Mouse (Mus musculus) fibroblast of lung, adult 2 months (primary cell): Measurements from ENCODE around the gene Insl3.
"Not testable (repeated sequence)": the region's sequence is repeated elsewhere in the genome, so short reads cannot be mapped to it uniquely, and the experiment has no call there.

Source experiments
- DNase-seq: peaks from one replicate; pipeline ENCODE4 v3.0.0-alpha.2; 2011; ENCODE audit warnings: low read depth

Insl3 gene

DNA sequence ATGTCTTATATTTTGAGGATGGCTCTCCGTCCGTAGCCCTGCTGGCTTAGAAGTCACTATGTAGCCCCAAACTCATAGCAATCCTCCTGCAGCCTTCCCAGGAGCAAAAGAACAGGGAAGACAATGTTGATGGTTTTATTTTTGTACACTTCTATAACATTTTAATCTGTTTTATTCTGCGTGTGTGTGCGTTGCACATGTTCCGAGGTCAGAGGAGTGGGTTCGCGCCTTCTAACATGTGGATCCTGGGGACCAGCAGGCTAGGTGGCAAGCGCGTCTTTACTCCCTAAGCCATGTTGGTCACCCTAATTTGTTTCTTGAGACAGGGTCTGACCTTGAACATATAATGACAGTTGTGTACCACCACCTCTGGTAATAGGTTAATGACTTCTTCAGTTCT, 12.2 kb upstream of the Insl3 start:
- no peak for DNase-seq

DNA sequence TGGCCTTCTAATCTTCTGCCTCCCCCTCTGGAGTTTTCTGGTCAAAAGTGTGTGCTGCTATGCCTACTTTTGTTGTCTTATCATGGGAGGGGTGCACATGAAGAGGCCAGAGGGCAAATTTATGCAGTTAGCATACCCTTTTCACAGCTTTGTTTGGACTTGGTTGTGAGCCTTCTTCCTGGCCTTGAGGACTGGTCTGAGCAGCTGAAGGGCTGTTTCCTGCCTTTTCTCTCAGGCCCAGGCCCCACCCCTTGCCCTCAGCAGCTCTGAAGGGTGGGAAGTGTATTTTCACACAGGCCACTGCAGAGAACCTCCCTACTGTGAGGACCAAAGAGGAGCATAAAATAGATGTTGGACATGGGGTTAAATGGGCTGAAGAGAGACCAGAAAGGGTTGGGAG, 11.5 kb upstream of the Insl3 start:
- DNase-seq, result no peak

DNA sequence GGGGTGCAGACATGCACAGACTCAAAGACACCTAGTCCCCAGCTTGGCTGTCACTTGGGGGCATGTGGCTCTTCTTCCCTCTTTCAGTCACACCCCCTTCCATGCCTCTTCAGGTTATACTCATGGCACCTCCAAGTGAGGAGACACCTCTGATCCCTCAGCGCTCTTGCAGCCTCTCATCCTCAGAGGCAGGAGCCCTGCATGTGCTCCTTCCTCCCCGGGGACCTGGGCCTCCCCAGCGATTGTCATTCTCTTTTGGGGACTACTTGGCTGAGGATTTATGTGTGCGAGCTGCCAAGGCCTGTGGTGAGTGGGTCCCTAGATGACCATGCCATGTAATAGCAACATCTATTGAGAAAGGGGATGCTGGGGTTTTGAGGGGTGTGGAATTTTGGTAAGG, 10.8 kb upstream of the Insl3 start:
- no peak for DNase-seq

DNA sequence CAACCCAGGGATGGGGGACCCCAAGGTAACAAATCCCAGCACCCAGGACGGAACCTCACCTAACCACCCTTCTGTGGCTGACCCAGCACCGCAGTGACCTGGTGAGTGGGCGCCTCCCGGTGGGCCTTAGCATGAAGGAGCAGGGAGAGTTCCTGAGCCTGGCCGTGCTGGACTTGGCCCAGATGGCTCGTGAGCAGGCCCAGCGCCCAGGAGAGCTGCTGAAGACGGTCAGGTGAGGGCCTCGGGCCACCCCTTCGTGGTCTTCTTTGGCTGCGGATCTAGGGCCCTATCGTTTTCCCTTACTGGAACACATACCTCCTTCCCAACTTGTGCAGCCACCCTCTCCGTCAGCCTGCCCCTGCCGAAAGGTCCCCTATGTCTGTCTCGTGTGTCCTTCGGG, 9.9 kb upstream of the Insl3 start:
- DNase-seq, result no peak

DNA sequence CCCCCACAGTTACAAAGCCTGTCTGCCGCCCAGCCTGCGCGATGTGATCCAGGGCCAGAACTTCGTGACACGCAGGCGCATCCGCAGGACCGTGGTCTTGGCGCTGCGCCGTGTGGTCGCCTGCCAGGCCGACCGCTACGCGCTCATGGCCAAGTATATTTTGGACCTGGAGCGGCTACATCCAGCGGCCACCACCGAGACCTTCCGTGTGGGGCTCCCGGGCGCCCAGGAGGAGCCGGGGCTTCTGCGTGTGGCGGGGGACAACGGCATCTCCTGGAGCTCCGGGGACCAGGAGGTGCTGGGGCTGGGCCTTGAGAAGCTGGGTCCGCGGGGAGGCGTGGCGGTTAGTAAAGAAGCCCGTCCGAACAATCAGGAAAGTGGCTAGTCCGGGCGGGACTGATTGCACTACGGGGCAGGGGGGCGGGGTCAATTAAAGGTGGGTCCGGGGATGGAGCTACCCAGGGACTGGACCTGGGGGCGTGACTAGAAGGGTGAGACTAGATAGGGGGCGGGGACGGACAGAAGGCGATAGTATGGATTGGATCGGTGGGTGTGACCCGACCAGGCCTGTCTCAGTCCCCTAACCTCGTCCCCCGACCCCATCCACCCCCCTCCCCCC, 9.4 kb upstream of the Insl3 start:
- DNase-seq, result no peak

DNA sequence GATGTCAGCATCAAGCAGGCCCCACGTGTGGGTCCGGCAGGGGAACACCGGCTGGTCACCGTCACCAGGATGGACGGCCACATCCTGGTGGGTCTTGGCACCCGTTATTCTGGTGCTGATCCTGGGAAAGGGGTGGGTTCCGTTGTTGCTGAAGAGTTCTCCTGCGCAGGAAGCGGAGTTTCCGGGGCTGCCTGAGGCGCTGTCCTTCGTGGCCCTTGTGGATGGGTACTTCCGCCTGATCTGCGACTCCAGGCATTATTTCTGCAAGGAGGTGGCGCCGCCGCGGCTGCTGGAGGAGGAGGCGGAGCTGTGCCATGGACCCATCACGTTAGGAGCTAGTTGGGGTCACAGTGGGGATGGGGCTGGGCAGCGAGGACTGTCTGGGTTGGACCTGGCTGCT, 8.5 kb upstream of the Insl3 start:
- DNase-seq, result no peak

DNA sequence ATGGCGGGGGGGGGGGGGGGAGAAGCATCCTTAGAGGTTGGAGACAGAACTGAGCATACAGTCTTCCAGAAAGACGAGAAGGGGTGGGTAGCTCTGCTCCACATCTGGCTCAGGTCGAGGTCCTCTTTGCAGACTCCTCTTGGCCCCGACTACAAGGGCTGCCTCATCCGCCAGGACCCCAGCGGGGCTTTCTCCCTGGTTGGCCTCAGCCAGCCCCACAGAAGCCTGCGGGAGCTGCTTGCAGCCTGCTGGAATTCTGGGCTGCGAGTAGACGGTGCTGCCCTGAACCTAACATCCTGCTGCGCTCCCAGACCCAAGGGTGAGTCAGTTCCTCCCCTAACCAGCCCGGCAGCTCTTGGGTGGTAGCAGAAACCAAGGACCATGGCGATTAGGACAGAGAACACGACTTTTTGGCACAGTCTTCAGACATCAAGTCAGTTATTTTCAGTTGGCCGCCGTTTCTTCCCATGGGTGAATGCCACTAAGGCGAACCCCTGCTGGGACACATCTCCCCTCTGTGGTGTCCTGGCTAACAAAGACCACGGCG, 7.6 kb upstream of the Insl3 start:
- peak; percentile 85 for DNase-seq

DNA sequence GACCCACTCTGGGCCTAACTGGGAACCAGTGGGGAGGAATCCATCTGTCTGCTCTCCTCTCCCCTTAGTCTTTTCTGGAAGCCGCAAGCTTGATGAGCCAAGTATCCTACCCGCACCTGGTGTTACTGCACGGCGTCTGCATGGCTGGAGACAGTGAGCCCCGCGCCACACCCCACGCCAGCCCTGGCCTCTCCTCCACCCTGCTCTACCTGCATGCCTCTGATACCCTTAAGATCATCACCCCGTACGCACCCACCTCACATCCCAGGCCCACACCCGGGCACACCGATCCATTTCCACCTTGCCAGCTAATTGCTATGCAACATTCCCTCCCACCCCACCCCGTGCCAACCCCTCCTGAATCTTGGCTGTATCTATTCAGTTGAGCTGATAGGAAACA, 6.2 kb upstream of the Insl3 start:
- no peak for DNase-seq

DNA sequence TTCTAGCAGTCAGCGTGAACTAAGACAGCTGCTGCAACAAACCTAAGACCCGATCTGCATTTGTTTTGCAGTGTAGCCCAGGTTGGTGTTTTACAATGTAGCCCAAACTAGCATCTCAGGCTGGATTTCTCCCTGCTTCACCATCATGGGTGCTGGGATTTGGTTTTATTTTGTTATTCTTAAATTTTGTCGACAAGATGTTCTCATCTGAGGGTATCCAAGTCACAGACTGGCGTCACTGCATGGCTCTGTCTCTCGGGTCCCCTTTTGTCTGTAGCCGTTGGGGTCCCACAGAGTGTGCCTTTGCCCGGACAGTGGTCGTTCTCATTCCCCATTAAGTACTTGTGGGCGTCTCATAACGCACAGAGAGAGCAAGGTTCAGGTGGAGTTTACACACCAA, 4.3 kb upstream of the Insl3 start:
- no peak for DNase-seq

DNA sequence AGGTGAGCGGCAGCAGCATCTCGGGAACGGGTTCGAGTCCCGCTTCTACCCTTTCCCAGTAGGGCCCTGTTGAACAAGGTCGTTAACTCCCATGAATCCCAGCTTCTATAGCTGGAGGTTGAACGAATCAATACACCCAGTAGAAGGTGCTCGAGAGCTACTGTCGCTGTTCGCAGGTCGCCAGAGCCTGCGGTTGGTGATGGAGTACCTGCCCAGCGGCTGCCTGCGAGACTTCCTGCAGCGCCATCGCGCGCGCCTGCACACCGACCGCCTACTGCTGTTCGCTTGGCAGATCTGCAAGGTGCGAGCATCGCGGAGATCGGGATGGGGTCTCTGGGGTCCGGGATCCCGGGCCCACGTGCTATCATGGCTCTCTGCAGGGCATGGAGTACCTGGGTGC, 3.4 kb upstream of the Insl3 start:
- DNase-seq, result no peak

DNA sequence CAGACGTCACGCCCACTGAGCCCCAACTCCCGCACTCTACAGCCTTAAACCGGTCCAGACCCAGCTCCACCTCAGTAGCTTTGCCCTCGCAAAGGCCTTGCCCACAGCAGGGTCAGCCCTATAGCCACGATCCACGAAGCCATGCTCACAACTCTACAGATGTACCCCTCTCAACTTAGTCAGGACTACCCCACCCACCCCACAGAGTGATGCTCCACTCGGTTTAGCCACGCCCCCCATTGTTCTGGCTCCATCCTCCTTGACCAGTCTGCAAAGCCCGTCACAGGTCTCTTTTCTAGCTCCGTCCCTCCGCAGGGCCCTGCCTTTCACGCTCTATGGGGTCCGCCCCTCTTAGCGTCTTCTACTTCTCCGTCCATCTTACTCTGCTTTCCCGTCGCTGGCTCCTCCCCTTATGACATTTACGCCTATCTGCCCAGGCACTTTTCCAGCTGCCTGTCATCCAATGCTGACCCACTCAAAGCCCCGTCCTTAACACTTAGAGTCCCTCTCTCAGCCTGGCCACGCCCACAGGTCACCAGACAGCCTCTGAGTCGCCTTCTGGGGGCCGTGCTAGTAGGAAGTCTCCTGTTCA, 2.8 kb upstream of the Insl3 start:
- no peak for DNase-seq

DNA sequence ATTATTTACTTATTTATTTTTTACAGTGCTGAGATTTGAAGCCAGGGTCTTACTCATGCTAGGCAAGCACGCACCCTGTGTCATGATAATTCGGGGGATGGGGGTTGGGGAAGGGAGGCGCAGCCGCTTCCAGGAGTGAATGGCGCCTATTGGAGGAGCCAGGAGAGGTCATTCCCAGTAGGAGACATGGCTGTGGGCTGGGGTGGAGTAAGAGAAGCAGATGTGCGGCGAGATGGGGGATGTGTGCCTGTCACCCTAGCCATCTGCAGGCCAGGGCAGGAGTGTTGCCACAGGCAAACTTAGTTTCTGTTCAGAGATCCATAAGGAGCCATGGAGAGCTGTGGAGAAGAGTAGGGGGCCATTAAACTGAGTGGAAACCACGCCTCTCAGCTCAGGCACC, 1.4 kb upstream of the Insl3 start:
- no peak for DNase-seq

DNA sequence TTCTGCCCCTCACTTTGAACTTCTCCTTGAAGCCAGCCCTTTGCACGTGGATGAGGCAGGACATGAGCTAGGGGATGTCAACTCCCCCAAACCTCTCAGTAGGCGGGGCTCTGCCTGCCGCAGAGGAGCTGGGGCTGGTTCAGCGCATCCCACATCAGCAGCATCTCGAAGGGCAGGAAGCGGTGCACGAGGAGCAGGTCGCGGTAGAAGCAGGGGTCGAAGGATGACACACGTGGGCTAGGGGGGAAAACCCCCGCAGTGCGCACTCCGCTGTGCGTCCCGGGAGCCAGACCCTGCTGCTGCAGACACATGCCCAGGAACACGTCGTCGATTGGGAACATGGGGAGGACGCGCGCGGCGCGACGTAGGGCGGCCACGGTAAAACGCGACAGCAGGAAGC, 3.5 kb downstream of the Insl3 start:
- no peak for DNase-seq

DNA sequence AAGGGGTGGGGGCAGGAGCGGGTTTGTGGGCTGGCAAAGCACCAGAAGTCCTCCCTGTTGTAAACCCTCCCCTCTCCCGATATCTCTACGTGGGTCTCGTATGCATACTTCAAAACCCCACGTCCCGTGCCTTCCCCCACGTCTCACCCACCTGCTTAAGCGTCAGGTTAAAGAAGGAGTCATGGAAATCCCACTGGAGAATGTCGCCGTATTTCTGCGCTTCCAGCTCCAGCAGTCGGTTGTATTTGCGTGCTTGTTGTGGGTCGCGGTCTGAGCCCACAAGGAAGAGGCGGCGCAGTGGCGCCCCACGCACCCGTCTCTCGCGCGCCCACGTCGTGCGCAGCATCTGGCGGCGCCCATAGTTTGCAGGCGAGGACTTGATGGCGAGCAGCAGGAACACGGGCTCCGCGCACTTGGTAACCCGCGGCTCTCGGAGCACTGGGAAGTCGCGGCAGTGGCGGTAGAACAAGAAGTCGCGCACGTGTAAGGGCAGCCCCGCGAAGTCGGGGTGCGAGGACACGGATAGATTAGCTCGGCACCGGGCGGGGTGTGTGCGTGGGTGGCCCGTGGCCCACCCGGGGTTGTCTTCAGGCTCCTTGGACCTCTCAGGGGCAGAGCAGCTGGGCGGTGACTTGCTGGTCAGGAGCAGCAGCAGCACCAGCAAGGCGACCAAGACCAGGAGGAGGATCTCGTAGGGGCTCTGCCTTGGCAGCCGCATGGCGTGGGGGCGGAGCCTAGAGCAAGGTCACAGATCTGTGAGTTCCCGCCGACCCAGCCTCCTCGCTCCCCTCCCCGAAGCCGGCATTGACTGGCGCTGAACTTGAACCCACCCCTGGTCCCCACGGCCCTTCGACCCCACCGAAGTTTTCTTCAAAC, 4.4 kb downstream of the Insl3 start:
- DNase-seq, result no peak

DNA sequence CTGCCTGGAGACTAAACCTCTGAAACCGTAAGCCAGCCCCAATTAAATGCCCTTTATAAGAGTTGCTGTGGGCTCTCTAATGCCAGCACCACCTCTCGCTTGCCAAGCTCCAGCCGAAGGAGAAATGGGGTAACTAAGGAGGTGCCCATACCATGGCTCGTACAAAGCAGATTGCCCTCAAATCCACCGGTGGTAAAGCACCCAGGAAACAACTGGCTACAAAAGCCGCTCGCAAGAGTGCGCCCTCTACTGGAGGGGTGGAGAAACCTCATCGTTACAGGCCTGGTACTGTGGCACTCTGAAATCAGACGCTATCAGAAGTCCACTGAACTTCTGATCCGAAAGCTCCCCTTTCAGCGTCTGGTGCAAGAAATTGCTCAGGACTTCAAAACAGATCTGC, 6.4 kb downstream of the Insl3 start:
- DNase-seq, result not testable (repeated sequence)

DNA sequence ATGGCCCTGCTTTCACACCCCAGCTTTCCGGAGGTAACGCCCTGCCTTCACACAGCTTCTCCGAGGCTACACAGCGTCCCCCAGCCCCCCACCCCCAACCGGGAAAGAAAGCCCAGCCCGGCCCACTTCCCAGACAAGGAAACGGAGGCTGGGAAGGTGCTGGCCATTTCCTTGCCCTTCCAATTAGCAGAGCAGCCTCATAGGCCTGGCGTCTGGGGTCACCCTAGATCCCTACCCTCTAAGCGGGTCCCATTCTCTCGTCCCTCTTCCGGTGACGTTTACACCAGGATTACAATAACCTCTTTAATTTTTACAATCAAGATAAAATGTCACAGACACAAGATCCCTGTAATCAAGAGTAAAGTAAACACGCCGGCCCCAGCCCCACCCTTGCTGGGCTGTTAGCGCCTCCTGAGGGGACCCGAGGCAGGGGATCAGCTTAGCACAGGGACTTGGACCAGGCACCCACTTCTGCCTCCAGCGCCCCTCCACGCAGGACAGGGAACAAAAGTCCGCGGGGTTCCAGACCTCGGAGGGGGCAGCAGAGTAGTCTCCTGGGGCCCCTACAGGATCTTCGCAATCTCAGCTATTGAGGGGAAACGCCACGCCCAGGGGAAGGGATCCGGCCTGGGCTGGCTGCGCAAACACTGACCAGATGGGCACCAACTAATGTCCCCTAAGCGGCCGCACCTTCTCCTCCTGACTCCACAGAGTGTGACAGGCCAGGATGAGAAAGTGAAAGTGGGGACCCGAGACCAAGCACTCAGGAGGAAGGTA, 11.7 kb downstream of the Insl3 start:
- no peak for DNase-seq

DNA sequence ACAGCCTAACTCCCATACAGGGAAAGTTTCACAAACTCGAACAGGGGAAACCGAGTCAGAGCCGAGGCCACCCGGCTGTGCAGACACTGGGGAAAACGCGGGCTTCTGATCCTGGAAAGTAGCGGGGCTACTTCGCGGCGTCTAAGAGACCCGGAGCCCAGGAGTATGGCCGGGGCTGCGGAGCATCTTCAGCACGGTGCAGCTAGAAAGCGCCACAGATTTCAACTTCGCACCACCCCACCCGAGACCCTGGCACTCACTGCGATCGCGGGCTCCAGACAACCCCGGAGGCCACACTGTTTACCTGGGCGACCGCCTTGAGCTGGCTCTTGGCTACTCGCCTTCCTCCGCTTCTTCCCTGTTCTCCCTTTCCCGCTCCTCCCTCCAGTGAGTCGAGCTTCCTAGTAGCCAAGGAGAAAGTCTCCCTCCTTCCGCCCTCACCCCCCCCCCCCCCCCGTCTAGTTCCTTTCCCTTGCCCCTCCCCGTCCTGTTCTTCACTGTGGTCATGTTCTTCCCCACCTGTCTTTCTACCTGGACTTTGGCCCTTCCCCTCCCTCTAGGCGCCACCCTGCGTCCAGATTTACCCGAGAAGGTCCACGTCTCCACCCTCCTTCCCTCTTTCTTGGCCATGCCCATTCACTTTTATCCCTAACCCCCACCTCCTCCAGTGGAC, 12.5 kb downstream of the Insl3 start, which contains the start of gene B3gnt3:
B3gnt3 (minus strand) TSS at position 376 of the 673 bp plus-strand sequence.
- no peak for DNase-seq

DNA sequence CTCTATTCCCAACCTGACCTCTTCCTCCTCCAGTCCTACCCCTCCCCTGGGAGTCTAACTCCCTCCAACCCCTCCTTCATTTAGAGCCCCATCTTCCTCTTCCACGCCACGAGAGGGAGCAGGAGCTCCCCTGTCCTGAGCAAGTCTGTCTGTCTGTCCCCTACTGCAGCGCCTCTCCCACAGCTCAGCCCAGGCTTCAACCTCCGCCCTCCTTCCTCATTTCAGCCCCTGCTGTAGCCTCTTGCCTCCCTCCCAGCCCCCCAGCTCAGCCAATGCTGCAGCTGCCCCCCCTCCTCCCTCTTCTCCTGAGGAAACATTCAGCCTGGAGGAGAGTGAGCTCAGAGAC, 13.0 kb downstream of the Insl3 start:
- DNase-seq, result no peak

DNA sequence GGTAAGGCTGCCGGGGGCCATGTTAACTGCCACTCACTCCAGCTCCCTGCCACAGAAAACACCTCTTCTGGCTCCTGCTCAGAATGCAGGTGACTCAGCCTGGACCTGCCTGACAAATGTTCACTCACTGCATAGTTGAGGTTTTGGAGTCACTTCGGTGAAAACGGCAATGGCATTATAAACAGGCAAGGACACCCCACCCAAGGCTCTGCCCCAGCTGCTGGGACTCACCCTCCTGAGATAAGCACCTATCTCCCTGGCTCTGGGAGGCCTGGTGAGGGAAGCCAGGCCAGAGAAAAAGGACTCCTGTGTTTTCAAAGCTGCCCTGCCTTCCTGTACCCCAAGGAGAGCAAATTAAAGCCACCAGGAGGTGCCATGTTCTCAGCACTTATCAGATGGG, 13.9 kb downstream of the Insl3 start:
- DNase-seq, result no peak

DNA sequence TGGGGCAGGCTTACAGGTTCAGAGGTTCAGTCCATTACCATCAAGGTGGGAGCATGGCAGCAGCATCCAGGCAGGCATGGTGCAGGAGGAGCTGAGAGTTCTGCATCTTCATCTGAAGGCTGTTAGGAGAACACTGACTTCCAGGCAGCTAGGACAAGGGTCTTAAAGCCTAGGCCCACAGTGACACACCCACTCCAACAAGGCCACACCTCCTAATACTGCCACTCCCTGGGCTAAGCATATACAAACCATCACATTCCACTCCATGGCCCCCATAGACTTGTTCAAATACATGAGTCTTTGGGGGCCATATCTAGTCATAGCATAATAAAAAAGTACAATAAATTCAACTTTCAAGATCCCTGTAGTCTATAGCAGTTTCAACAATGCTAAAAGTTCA, 14.4 kb downstream of the Insl3 start:
- not testable (repeated sequence) for DNase-seq

DNA sequence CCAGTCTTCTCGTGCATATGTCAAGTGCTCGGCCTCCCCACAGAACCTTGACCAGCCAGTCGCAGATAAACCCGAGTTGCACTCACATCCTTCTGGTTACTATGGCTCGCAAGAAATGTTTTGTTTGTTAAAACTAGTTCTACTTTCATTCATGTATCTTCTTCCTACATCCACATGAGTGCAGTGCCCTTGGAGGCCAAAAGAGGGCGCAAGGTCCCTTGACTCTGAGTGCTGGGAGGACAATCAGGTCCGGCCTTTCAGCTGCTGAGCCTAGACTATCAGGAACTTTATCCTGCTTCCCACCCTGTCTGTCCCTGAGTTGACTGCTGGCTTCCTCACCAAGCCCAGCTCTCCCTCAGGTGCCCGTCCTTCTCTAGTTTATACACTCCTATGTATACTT, 18.9 kb downstream of the Insl3 start:
- no peak for DNase-seq
